Mouse (Mus musculus) embryonic facial prominence, embryonic 10.5 days (tissue): ENCODE results near the gene Toe1. TPM values are rescaled to one million over a fixed set of nuclear protein-coding genes. Genes with fewer than 3 reads are reported as not detected.
"Not testable (repeated sequence)": the region's sequence is repeated elsewhere in the genome, so short reads cannot be mapped to it uniquely, and the experiment has no call there.

Experiments
- DNase-seq: peaks from one replicate; pipeline ENCODE4 v3.0.0-alpha.2; 2017; ENCODE audit warnings: low spot score
- H3K27ac ChIP-seq: fragments of 300-500 bp; sonication (generic); replicated peaks from 2 replicates; pipeline ENCODE4 v1.5.1; 2016; ENCODE audit warnings: mild to moderate bottlenecking
- H3K27me3 ChIP-seq: fragments of 300-500 bp; sonication (generic); replicated peaks from 2 replicates; pipeline ENCODE4 v1.6.1; 2016; ENCODE audit warnings: low read depth, mild to moderate bottlenecking; ENCODE audit not compliant: poor library complexity, severe bottlenecking
- H3K36me3 ChIP-seq: fragments of 300-500 bp; sonication (generic); replicated peaks from 2 replicates; pipeline ENCODE4 v1.6.1; 2016; ENCODE audit warnings: mild to moderate bottlenecking, moderate library complexity
- H3K4me1 ChIP-seq: fragments of 300-500 bp; sonication (generic); 2 replicates; pipeline ENCODE4 v1.6.1; 2016
- H3K4me3 ChIP-seq: fragments of 300-500 bp; sonication (generic); 2 replicates; pipeline ENCODE4 v1.5.1; 2016; ENCODE audit warnings: mild to moderate bottlenecking, moderate library complexity
- H3K9me3 ChIP-seq: fragments of 300-500 bp; sonication (generic); 2 replicates; pipeline ENCODE4 v1.6.1; 2016; ENCODE audit warnings: mild to moderate bottlenecking
- WGBS: fragments of 180-500 bp; shearing (Covaris S2); methylation state at CpG from one replicate; pipeline ENCODE4 v1.1.7; 2016; 5-methylcytosine and 5-hydroxymethylcytosine counted together
- polyA plus RNA-seq: library from polyadenylated mRNA; unstranded; fragments of >200 nt; fragmentation: Nextera tagmentation; extraction: Ambion mirVana; gene quantifications from 2 replicates; pipeline ENCODE4 v1.2.1, GENCODE M21; 2016

Toe1 gene
- 39.7 and 41.7 TPM in 2 replicates for polyA plus RNA-seq

DNA sequence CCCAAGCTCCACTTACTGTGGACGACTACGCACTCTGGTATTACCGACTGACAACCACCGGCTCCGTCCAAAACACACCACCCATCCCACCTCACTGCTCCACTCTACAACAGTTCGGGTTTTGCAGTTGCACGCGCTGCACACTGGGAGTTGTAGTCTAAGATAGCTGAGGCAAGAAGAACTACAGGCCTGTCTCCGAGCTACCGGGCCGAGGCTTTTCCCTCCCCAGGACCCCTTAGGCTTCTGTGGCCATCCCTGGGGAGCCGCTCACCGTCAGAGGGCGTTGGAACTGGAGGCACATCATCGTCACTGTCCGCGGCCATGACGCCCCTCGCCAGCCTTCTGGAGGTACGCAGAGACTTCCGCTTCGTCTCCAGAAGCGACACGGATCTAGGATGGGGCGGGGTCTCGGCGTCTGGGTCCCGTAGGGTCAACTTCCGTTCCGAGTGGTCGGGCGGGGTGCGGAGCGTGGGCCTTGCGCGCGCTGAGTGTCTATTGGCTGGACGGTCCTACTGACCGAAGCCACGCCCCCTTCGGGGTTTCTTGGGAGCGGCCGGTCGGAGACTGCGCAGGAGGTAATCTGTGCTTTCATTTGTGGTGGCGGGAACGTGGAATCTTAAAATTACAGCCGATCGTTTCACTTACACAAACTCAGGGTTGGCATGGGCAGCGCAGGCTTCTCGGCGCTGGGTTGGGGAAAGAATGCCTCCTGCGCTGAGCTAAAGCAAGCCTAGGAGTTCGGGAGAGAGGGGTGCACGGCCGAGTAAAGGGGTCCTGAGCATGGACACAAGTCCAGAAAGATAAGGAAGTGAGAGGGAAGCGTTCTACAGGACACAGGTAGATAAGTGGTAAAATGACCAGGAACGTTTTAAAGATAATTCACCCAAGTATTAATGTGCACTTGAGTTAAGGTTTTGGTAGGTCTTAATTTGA, at the start of gene Toe1, which contains the start of gene Mutyh:
Toe1 (minus strand) TSS at position 444 of the 933 bp plus-strand sequence.
Mutyh (plus strand) TSS at position 527 of the 933 bp plus-strand sequence.
- no peaks in the 10 kb centered on the region for H3K9me3 ChIP-seq
- peak within 1 kb of the TSS; percentile 97 for H3K27ac ChIP-seq

DNA sequence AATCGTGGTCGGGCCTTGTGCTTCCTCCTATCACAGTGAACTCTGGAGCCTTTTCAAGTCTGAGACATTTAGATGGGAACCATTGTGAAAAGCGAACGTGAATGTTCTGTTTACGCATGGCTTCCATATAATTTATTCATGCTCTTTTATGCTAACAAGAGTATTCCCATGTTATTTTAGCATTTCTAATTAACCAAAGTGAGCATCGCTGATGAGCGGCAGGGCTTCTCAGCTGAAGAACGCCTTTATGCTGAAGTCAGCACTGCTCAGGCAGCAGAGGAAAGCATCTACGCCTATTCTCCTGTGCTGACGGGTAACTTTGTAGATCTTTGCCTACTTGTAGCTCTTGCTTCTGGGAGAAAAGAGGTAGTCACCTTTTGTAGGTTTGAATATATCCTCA, 49.8 kb upstream of the Toe1 start:
- Histone ChIP-seq H3K9me3 (0 out of 2 replicates have a peak, but pooled peaks cover 3% of the 10 kb centered on the region), H3K36me3 (no peaks in the 10 kb centered on the region), H3K4me1 (peaks cover 13% of the 10 kb centered on the region), H3K4me3 (no peak overlapping the region), H3K27me3 (0 out of 2 replicates have a peak, but pooled peaks cover 4% of the 10 kb centered on the region), H3K27ac (no peak overlapping the region)
- 88% methylated on average over 10 of the region's 10 CpGs for WGBS
- DNase-seq, result no peak

More for the DNA sequence above, at the start of gene Toe1, which contains the start of gene Mutyh:
- H3K36me3 ChIP-seq, result peaks cover 49% of the 10 kb centered on the region
- peak within 1 kb of the TSS; percentile 90 for H3K4me3 ChIP-seq
- WGBS, result under 1% methylated on average over 58 of the region's 58 CpGs
- H3K27me3 ChIP-seq, result no peaks in the 10 kb centered on the region
- peak; percentile 99 for DNase-seq
- H3K4me1 ChIP-seq, result peaks cover 15% of the 10 kb centered on the region

GRCm38 (mm10) chr4:116854286-116854685, 46.8 kb upstream of the Toe1 start:
- 20% methylated on average over 2 of the region's 2 CpGs for WGBS
- Histone ChIP-seq H3K9me3 (0 out of 2 replicates have a peak, but pooled peaks cover 3% of the 10 kb centered on the region), H3K4me3 (no peak overlapping the region), H3K27me3 (0 out of 2 replicates have a peak, but pooled peaks cover 4% of the 10 kb centered on the region), H3K27ac (no peak overlapping the region), H3K36me3 (no peaks in the 10 kb centered on the region), H3K4me1 (peaks cover 13% of the 10 kb centered on the region)
- DNase-seq, result no peak

DNA sequence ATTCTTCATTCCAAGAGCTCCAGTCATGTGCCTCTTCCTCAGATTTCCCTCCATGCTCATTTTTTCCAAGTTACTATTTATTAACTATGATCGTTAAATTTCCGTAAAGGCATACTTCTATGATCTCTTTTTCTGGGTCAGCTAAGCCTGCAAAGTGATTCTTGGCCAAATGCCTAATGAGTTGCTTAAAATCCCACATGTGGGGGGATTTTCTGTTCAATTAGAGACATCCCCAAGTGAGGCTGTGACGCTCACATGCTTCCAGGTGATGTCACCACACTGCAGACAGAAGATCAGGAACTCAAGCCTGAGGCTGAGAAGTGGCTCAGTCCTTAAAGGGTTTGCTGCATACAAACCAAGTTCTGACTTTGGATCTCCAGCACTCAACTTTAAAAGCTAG, 42.5 kb upstream of the Toe1 start:
- Histone ChIP-seq H3K4me3 (no peak overlapping the region), H3K36me3 (no peaks in the 10 kb centered on the region), H3K4me1 (peaks cover 13% of the 10 kb centered on the region), H3K27ac (no peak overlapping the region), H3K9me3 (no peaks in the 10 kb centered on the region), H3K27me3 (no peaks in the 10 kb centered on the region)
- DNase-seq, result no peak
- 78% methylated on average over 3 of the region's 3 CpGs for WGBS

DNA sequence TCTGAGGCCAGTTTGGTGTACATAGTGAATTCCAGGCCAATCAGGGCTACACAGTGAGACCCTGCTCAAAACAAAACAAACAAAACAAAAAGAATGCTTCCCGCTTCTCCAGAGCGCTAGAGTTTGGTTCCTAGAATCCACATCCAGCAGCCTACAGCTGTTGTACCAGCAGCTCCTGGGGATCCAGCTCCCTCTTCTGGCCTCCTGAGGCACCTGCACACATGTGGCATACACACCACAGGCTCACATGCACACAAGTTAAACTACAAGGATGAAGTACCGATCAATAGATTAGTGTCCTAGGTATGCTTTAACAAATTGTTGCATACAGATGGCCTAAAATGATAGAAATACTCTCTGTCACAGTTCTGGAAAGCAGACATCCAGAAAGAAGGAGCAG, 36.9 kb upstream of the Toe1 start:
- no peak for DNase-seq
- Histone ChIP-seq H3K27me3 (peaks cover 14% of the 10 kb centered on the region), H3K4me3 (no peak overlapping the region), H3K4me1 (peaks cover 3% of the 10 kb centered on the region; the same call in 1 of the 2 replicates), H3K36me3 (no peaks in the 10 kb centered on the region), H3K9me3 (no peaks in the 10 kb centered on the region), H3K27ac (no peak overlapping the region)
- 96% methylated on average over 3 of the region's 3 CpGs for WGBS

DNA sequence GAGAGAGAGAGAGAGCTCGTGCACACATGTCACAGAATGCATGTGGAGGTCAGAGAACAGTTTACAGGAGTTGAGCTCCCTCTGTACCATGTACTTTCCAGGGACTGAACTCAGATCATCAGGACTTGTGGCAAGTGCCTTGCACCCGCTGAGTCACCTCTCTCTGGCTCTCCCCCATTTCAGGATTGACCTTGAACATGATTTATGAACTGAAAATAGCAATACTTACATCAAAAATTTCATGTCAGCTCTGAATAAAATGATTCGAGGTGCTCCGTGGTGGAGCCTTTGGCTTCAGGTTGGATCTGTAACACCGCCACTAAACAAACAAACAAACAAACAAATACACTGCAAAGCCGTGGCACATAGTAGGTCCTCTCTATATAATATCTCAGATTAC, 33.4 kb upstream of the Toe1 start:
- 86% methylated on average over 6 of the region's 6 CpGs for WGBS
- no peaks in the 10 kb centered on the region for H3K36me3 ChIP-seq

DNA sequence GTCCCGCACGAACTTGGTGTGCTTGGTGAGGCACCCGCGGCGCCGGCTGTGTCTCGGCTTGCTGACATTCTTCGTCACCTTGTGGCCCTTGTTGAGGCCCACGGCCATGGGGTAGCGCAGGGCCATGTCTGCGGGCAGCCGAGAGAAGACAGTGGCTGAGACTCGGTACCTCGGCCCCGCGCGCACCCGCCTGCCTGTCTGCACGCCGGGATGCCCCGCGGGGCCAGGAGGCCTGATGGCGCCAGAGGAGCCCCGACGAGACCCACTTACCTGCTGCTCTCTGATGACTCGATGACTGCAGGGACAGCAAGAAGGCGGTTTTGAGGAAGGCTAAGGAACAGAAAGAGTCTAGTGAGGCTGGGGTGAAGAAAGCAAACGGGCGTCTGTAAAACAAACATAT, 32.7 kb upstream of the Toe1 start:
- H3K27me3 ChIP-seq, result peaks cover 24% of the 10 kb centered on the region

More for the DNA sequence above, 33.4 kb upstream of the Toe1 start:
- Histone ChIP-seq H3K4me1 (peaks cover 9% of the 10 kb centered on the region), H3K27ac (no peak overlapping the region), H3K27me3 (peaks cover 24% of the 10 kb centered on the region), H3K4me3 (no peak overlapping the region), H3K9me3 (no peaks in the 10 kb centered on the region)
- no peak for DNase-seq

GRCm38 (mm10) chr4:116838999-116839398, 31.6 kb upstream of the Toe1 start:
- no peak overlapping the region for H3K4me3 ChIP-seq
- no peak for DNase-seq
- H3K9me3 ChIP-seq, result no peaks in the 10 kb centered on the region
- 18% methylated on average over 2 of the region's 2 CpGs for WGBS
- peaks cover 9% of the 10 kb centered on the region for H3K4me1 ChIP-seq
- peaks cover 24% of the 10 kb centered on the region for H3K27me3 ChIP-seq
- H3K36me3 ChIP-seq, result no peaks in the 10 kb centered on the region
- H3K27ac ChIP-seq, result no peak overlapping the region

More for the DNA sequence above, 32.7 kb upstream of the Toe1 start:
- H3K4me1 ChIP-seq, H3K36me3 ChIP-seq, H3K27ac ChIP-seq, H3K9me3 ChIP-seq: not testable (repeated sequence)
- peak overlapping the region; percentile 37; the same call in 1 of the 2 replicates for H3K4me3 ChIP-seq
- peak; percentile 22 for DNase-seq
- 29% methylated on average over 26 of the region's 29 CpGs for WGBS

DNA sequence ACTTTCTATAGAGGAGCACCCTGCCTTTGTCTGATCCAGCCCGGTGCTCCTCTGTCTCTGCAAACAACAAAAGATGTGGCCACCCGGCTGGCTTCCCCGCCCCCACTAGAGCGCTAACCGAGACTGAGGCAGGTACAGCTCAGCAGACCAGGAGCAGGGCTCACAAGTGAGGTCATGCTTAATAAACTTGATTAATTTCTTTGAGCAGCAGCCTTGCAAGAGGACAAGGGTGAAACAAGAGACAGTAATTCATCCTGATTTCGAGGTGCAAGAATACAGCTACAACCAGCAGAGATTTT, 22.6 kb upstream of the Toe1 start:
- Histone ChIP-seq H3K9me3 (no peaks in the 10 kb centered on the region), H3K36me3 (no peaks in the 10 kb centered on the region), H3K27ac (peak overlapping the region; percentile 58), H3K4me3 (no peak overlapping the region), H3K27me3 (no peaks in the 10 kb centered on the region), H3K4me1 (peaks cover 18% of the 10 kb centered on the region)
- WGBS, result 17% methylated on average over 6 of the region's 6 CpGs
- peak; percentile 38 for DNase-seq

DNA sequence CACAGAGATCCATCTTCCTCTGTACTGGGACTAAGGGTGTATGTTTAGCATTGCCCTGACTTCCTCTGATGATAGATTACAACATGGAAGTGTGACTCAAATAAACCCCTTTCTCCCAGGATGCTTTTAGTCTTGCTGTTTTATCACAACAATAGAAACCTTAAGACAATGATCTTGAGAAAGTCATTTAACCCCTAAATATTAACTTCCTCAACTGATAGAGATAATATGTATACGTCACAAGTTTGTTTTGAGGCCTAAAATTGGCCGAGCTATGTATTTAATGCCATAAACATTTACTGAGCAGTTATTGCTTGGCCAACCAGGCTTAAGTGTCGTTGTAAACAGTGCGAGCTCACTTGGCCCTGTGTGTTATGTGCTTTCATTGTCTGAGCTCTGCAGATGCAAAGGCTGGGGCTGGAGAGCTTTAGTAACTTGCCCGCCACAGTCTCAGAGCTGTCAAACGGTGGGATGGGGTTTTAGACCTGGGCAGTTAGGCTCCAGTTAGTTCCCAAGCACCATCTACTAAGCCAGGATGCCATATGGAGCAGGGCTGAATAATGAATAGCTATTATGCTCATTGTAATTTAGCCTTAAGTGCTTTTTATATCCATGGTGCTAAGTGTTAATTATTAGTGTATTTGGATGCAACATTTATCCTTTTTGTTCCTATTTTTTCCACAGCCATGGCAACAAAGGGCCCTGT, 22.1 kb upstream of the Toe1 start:
- Histone ChIP-seq H3K27me3 (no peaks in the 10 kb centered on the region), H3K27ac (peak overlapping the region; percentile 58), H3K4me1 (peaks cover 21% of the 10 kb centered on the region), H3K4me3 (no peak overlapping the region), H3K36me3 (no peaks in the 10 kb centered on the region), H3K9me3 (no peaks in the 10 kb centered on the region)
- no peak for DNase-seq
- whole genome bisulfite sequencing, result 64% methylated on average over 6 of the region's 6 CpGs

GRCm38 (mm10) chr4:116827819-116828218, 20.4 kb upstream of the Toe1 start:
- WGBS, result 2% methylated on average over 4 of the region's 4 CpGs
- Histone ChIP-seq H3K27me3 (no peaks in the 10 kb centered on the region), H3K4me3 (no peak overlapping the region), H3K36me3 (no peaks in the 10 kb centered on the region), H3K4me1 (peaks cover 27% of the 10 kb centered on the region), H3K27ac (no peak overlapping the region), H3K9me3 (no peaks in the 10 kb centered on the region)
- DNase-seq, result peak; percentile 50

GRCm38 (mm10) chr4:116824541-116825004, 17.1 kb upstream of the Toe1 start:
- 1% methylated on average over 29 of the region's 29 CpGs for WGBS
- Histone ChIP-seq H3K4me3 (peak overlapping the region; percentile 66), H3K9me3 (no peaks in the 10 kb centered on the region), H3K36me3 (no peaks in the 10 kb centered on the region), H3K27me3 (peaks cover 23% of the 10 kb centered on the region), H3K27ac (peak overlapping the region; percentile 89), H3K4me1 (peaks cover 31% of the 10 kb centered on the region)
- peak; percentile 77 for DNase-seq
